Mouse (Mus musculus): ENCODE measurements at regions not wholly inside any gene's neighbourhood (a gene's known extent, or its start where the extent isn't known, plus 50 kb on each side); places are given as distances from the start of the nearest gene placed in this dataset.

DNA sequence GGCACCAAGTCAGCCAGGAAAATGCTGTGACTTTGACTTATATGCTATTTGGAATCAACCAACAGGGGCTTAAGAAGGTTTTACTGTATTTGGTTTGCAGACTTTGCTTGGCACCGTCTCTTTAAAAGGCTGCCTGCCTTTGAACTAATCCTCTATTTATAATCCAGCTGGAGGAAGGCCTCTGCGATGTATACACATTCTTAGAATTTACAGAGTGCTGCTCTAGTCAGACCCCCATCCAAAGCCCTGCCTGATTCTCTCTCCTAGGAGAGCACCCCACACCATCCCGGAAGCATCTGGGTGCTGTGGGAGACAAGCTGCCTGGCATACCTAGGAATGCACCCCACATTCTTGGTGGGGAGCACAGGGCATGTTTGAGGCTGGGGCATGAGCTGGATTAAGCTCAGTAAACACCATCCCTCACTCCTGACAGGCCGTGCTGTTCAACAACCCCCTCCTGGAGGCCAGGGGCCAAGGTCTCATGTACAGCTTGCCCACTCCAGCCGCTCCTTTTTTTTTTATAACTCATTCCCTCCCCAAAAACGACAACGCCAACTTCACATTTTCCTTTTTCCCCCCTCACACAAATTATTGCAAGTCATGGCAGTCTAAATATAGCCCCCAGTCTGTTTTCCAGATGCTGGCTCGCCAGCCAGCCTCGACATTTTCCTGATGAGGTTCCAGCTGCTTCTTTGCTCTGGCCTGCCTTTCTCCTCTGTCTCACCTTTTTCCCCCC is 126.4 kb downstream of the Zfp36l1 start:
- no peak for TF ChIP-seq CTCF (IDR thresholded peaks at IDR 0.05)
- TF ChIP-seq EP300 (IDR thresholded peaks at IDR 0.05), result no peak

All from lung, postnatal 0 days (tissue).